Mouse (Mus musculus) lung, embryonic 16.5 days (tissue): ENCODE measurements around the gene Elf2. TPM values are rescaled to one million over a fixed set of nuclear protein-coding genes. Genes with fewer than 3 reads are reported as not detected.

Experiments used
- ATAC-seq: fragments of 200-750 bp; cut with Nextera tagmentation; 2 replicates; pipeline ENCODE4 v1.8.0; 2017; ENCODE audit warnings: low read depth, mild to moderate bottlenecking, moderate library complexity
- H3K27ac ChIP-seq: fragments of 300-500 bp; sonication (generic); 2 replicates; pipeline ENCODE4 v1.5.1; 2014; ENCODE audit warnings: mild to moderate bottlenecking, control low read depth, low read length
- H3K27me3 ChIP-seq: fragments of 300-500 bp; sonication (generic); 2 replicates; pipeline ENCODE4 v1.6.1; 2014; ENCODE audit warnings: low read depth, low read length, mixed read lengths; ENCODE audit not compliant: control insufficient read depth, insufficient read depth
- H3K36me3 ChIP-seq: fragments of 300-500 bp; sonication (generic); 2 replicates; pipeline ENCODE4 v1.6.1; 2014; ENCODE audit warnings: low read length; ENCODE audit not compliant: control insufficient read depth, insufficient read depth
- H3K4me1 ChIP-seq: fragments of 300-500 bp; sonication (generic); replicated peaks from 2 replicates; pipeline ENCODE4 v1.6.1; 2014; ENCODE audit warnings: low read length, mixed read lengths; ENCODE audit not compliant: control insufficient read depth, insufficient read depth
- H3K4me2 ChIP-seq: fragments of 300-500 bp; sonication (generic); 2 replicates; pipeline ENCODE4 v1.6.1; 2014; ENCODE audit warnings: low read depth, low read length, control low read depth
- H3K4me3 ChIP-seq: fragments of 300-500 bp; sonication (generic); 2 replicates; pipeline ENCODE4 v1.5.1; 2014; ENCODE audit warnings: mild to moderate bottlenecking, low read length, control low read depth
- H3K9ac ChIP-seq: fragments of 300-500 bp; sonication (generic); 2 replicates; pipeline ENCODE4 v1.6.1; 2014; ENCODE audit warnings: low read length, control low read depth
- H3K9me3 ChIP-seq: fragments of 300-500 bp; sonication (generic); 2 replicates; pipeline ENCODE4 v1.6.1; 2016; ENCODE audit warnings: low read length; ENCODE audit not compliant: control insufficient read depth
- WGBS: fragments of 180-500 bp; shearing (Covaris S2); extraction: QIAGEN DNeasy Blood & Tissue Kit; methylation state at CpG from one replicate; pipeline ENCODE4 v1.1.7; 2014; 5-methylcytosine and 5-hydroxymethylcytosine counted together
- polyA plus RNA-seq: library from polyadenylated mRNA; unstranded; fragments of >200 nt; fragmentation: Nextera tagmentation; extraction: Ambion mirVana; gene quantifications from 2 replicates; pipeline ENCODE4 v1.2.1, GENCODE M21; 2015

The Elf2 gene
- polyA plus RNA-seq, 1 experiment from 2014 or later: 68.4 TPM

GRCm38 (mm10) chr3:51378665-51378946, 38.1 kb upstream of the Elf2 start:
- Histone ChIP-seq H3K36me3 (no peaks in the 10 kb centered on the region), H3K27me3 (no peaks in the 10 kb centered on the region), H3K9me3 (no peaks in the 10 kb centered on the region), H3K9ac (peak overlapping the region; percentile 64), H3K4me3 (peak overlapping the region; percentile 56), H3K4me1 (0 out of 2 replicates have a peak, but pooled peaks cover 3% of the 10 kb centered on the region), H3K4me2 (peak overlapping the region; percentile 70), H3K27ac (no peak overlapping the region)
- WGBS: 71% methylated on average over 3 of the region's 3 CpGs
- no peak for ATAC-seq

- 16% methylated on average over 31 of the region's 31 CpGs for whole genome bisulfite sequencing
- no peaks in the 10 kb centered on the region for H3K27me3 ChIP-seq
- H3K4me2 ChIP-seq: peak overlapping the region; percentile 70
- H3K9ac ChIP-seq: peak overlapping the region; percentile 64
- H3K9me3 ChIP-seq: no peaks in the 10 kb centered on the region
- no peaks in the 10 kb centered on the region for H3K36me3 ChIP-seq
- ATAC-seq: peak; percentile 65
- 0 out of 2 replicates have a peak overlapping the region, but pooled peaks have one; percentile 6 for H3K27ac ChIP-seq
- 0 out of 2 replicates have a peak, but pooled peaks cover 3% of the 10 kb centered on the region for H3K4me1 ChIP-seq
- H3K4me3 ChIP-seq: peak overlapping the region; percentile 56
Observed at GRCm38 (mm10) chr3:51377878-51378664, 37.6 kb upstream of the Elf2 start.

GRCm38 (mm10) chr3:51375307-51376265, 35.1 kb upstream of the Elf2 start:
- H3K36me3 ChIP-seq: no peaks in the 10 kb centered on the region
- H3K4me1 ChIP-seq: 0 out of 2 replicates have a peak, but pooled peaks cover 3% of the 10 kb centered on the region
- no peak overlapping the region for H3K4me3 ChIP-seq
- ATAC-seq: no peak
- no peak overlapping the region for H3K9ac ChIP-seq
- whole genome bisulfite sequencing: 75% methylated on average over 19 of the region's 19 CpGs
- H3K27ac ChIP-seq: no peak overlapping the region
- no peaks in the 10 kb centered on the region for H3K27me3 ChIP-seq
- H3K9me3 ChIP-seq: no peaks in the 10 kb centered on the region
- no peak overlapping the region for H3K4me2 ChIP-seq

- 0 out of 2 replicates have a peak, but pooled peaks cover 1% of the 10 kb centered on the region for H3K4me1 ChIP-seq
- no peak for ATAC-seq
- H3K4me2 ChIP-seq: no peak overlapping the region
- no peak overlapping the region for H3K9ac ChIP-seq
- H3K27ac ChIP-seq: no peak overlapping the region
- no peaks in the 10 kb centered on the region for H3K36me3 ChIP-seq
- 62% methylated on average over 5 of the region's 5 CpGs for WGBS
- no peaks in the 10 kb centered on the region for H3K27me3 ChIP-seq
- no peaks in the 10 kb centered on the region for H3K9me3 ChIP-seq
- no peak overlapping the region for H3K4me3 ChIP-seq
Observed at GRCm38 (mm10) chr3:51373544-51373943, 33.1 kb upstream of the Elf2 start.

- Histone ChIP-seq H3K4me1 (no peaks in the 10 kb centered on the region), H3K27ac (no peak overlapping the region), H3K9ac (no peak overlapping the region), H3K36me3 (no peaks in the 10 kb centered on the region), H3K4me3 (no peak overlapping the region), H3K9me3 (no peaks in the 10 kb centered on the region), H3K4me2 (peak overlapping the region; percentile 33; the same call in 1 of the 2 replicates), H3K27me3 (no peaks in the 10 kb centered on the region)
- 47% methylated on average over 5 of the region's 5 CpGs for WGBS
- ATAC-seq: no peak
Observed at GRCm38 (mm10) chr3:51372883-51373282, 32.4 kb upstream of the Elf2 start.

GRCm38 (mm10) chr3:51371826-51372225, 31.4 kb upstream of the Elf2 start:
- no peaks in the 10 kb centered on the region for H3K9me3 ChIP-seq
- no peaks in the 10 kb centered on the region for H3K36me3 ChIP-seq
- no peaks in the 10 kb centered on the region for H3K4me1 ChIP-seq
- 60% methylated on average over 2 of the region's 2 CpGs for WGBS
- ATAC-seq: no peak
- H3K27me3 ChIP-seq: no peaks in the 10 kb centered on the region
- H3K4me3 ChIP-seq: no peak overlapping the region
- H3K27ac ChIP-seq: no peak overlapping the region
- no peak overlapping the region for H3K9ac ChIP-seq
- H3K4me2 ChIP-seq: no peak overlapping the region

GRCm38 (mm10) chr3:51368011-51368410, 27.5 kb upstream of the Elf2 start:
- 78% methylated on average over 4 of the region's 4 CpGs for WGBS

GRCm38 (mm10) chr3:51366926-51367325, 26.5 kb upstream of the Elf2 start:
- no peak for ATAC-seq
- H3K36me3 ChIP-seq: no peaks in the 10 kb centered on the region
- 43% methylated on average over 4 of the region's 4 CpGs for WGBS
- no peak overlapping the region for H3K9ac ChIP-seq
- no peak overlapping the region for H3K4me2 ChIP-seq
- H3K27ac ChIP-seq: no peak overlapping the region
- no peaks in the 10 kb centered on the region; the same call in 1 of the 2 replicates for H3K27me3 ChIP-seq
- H3K9me3 ChIP-seq: no peaks in the 10 kb centered on the region
- no peak overlapping the region for H3K4me3 ChIP-seq
- H3K4me1 ChIP-seq: peaks cover 9% of the 10 kb centered on the region

More at GRCm38 (mm10) chr3:51368011-51368410, 27.5 kb upstream of the Elf2 start:
- no peak overlapping the region for H3K9ac ChIP-seq
- peaks cover 9% of the 10 kb centered on the region for H3K4me1 ChIP-seq
- no peak overlapping the region for H3K27ac ChIP-seq
- no peaks in the 10 kb centered on the region for H3K9me3 ChIP-seq
- H3K36me3 ChIP-seq: no peaks in the 10 kb centered on the region
- H3K4me3 ChIP-seq: no peak overlapping the region
- H3K27me3 ChIP-seq: no peaks in the 10 kb centered on the region; the same call in 1 of the 2 replicates
- no peak for ATAC-seq
- H3K4me2 ChIP-seq: no peak overlapping the region

GRCm38 (mm10) chr3:51365517-51365882, 25.0 kb upstream of the Elf2 start:
- Histone ChIP-seq H3K9ac (no peak overlapping the region; the same call in 1 of the 2 replicates), H3K27me3 (no peaks in the 10 kb centered on the region; the same call in 1 of the 2 replicates), H3K4me3 (peak overlapping the region; percentile 53; the same call in 1 of the 2 replicates), H3K4me2 (peak overlapping the region; percentile 83), H3K27ac (no peak overlapping the region), H3K4me1 (peaks cover 9% of the 10 kb centered on the region), H3K36me3 (no peaks in the 10 kb centered on the region), H3K9me3 (no peaks in the 10 kb centered on the region)
- ATAC-seq: no peak
- WGBS: 11% methylated on average over 3 of the region's 3 CpGs
